Mouse (Mus musculus): ENCODE results near the gene Rhoq. TPM values are rescaled to one million over a fixed set of nuclear protein-coding genes. Genes with fewer than 3 reads are reported as not detected.

Gene Rhoq
- total and polyA plus RNA-seq, 2 experiments from 2014 or later: 5.9 to 51.7 TPM

DNA sequence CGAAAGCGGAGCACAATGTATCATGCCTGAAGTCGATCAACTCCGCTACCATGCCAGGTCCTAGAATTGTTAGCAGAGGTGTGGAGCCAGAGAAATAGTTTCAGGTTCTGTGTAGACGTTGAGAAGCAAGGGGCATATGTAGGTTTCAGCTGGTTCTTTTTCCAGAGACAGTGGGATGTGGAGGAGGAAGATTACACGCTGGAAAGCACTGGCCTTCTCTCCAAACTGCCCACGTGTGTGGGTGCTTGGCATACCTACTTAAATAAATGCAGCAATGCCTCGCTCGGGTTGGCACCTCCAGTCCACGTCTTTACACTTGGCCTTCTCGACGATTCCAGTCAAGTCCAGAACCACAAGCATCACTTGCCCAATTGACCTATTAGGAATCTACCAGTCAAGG, 4.2 kb downstream of the Rhoq start:
- DNase-seq (ENCODE audit: low spot score) (no peak), ATAC-seq (no peak)
- no peaks in the 10 kb centered on the region; the same call in 1 of the 2 replicates for H3K36me3 ChIP-seq (ENCODE audit: insufficient read depth, low read length)
- H3K4me3 ChIP-seq (ENCODE audit: low read length): no peak overlapping the region
- no peak overlapping the region for H3K9ac ChIP-seq (replicated peaks; ENCODE audit: low read length)
- WGBS: 86% methylated on average over 12 of the region's 12 CpGs
- no peak overlapping the region for H3K4me2 ChIP-seq (ENCODE audit: low read depth, low read length)
- H3K9me3 ChIP-seq (ENCODE audit: low read length): no peaks in the 10 kb centered on the region
- no peak for TF ChIP-seq CTCF (IDR thresholded peaks at IDR 0.05; ENCODE audit: low read depth)
- peaks cover 21% of the 10 kb centered on the region for H3K4me1 ChIP-seq (ENCODE audit: insufficient read depth, low read length)
- H3K27me3 ChIP-seq (ENCODE audit: insufficient read depth, low read length): no peaks in the 10 kb centered on the region
- H3K27ac ChIP-seq: no peak overlapping the region

GRCm38 (mm10) chr17:86967536-86968525, 4.9 kb downstream of the Rhoq start:
- Histone ChIP-seq H3K4me3 (ENCODE audit: low read length) (no peak overlapping the region), H3K27ac (peak overlapping the region; percentile 17; the same call in 1 of the 2 replicates), H3K4me1 (ENCODE audit: insufficient read depth, low read length) (peaks cover 20% of the 10 kb centered on the region), H3K9ac (replicated peaks; ENCODE audit: low read length) (no peak overlapping the region), H3K27me3 (ENCODE audit: insufficient read depth, low read length) (no peaks in the 10 kb centered on the region), H3K36me3 (ENCODE audit: insufficient read depth, low read length) (no peaks in the 10 kb centered on the region; the same call in 1 of the 2 replicates), H3K9me3 (ENCODE audit: low read length) (no peaks in the 10 kb centered on the region), H3K4me2 (ENCODE audit: low read depth, low read length) (no peak overlapping the region)
- DNase-seq (ENCODE audit: low spot score) (peak; percentile 80), ATAC-seq (no peak)
- 64% methylated on average over 10 of the region's 10 CpGs for WGBS
- TF ChIP-seq CTCF (IDR thresholded peaks at IDR 0.05; ENCODE audit: low read depth): no peak

- H3K27me3 ChIP-seq (ENCODE audit: insufficient read depth, low read length): no peaks in the 10 kb centered on the region
- no peaks in the 10 kb centered on the region; the same call in 1 of the 2 replicates for H3K36me3 ChIP-seq (ENCODE audit: insufficient read depth, low read length)
- no peak for TF ChIP-seq CTCF (IDR thresholded peaks at IDR 0.05; ENCODE audit: low read depth)
- DNase-seq (ENCODE audit: low spot score): no peak
- no peak overlapping the region for H3K4me2 ChIP-seq (ENCODE audit: low read depth, low read length)
- no peak overlapping the region for H3K9ac ChIP-seq (replicated peaks; ENCODE audit: low read length)
- H3K27ac ChIP-seq: no peak overlapping the region
- ATAC-seq: no peak
- no peak overlapping the region for H3K4me3 ChIP-seq (ENCODE audit: low read length)
- peaks cover 20% of the 10 kb centered on the region for H3K4me1 ChIP-seq (ENCODE audit: insufficient read depth, low read length)
- no peaks in the 10 kb centered on the region for H3K9me3 ChIP-seq (ENCODE audit: low read length)
- 92% methylated on average over 5 of the region's 5 CpGs for WGBS
Observed at GRCm38 (mm10) chr17:86968581-86968980, 5.7 kb downstream of the Rhoq start.

GRCm38 (mm10) chr17:86969582-86969981, 6.7 kb downstream of the Rhoq start:
- TF ChIP-seq CTCF (IDR thresholded peaks at IDR 0.05; ENCODE audit: low read depth): 0 out of 2 replicates have a peak, but pooled peaks have one; percentile 9
- peaks cover 13% of the 10 kb centered on the region for H3K4me1 ChIP-seq (ENCODE audit: insufficient read depth, low read length)
- H3K9ac ChIP-seq (replicated peaks; ENCODE audit: low read length): no peak overlapping the region
- 31% methylated on average over 5 of the region's 5 CpGs for WGBS
- no peak overlapping the region for H3K27ac ChIP-seq
- no peak for DNase-seq (ENCODE audit: low spot score)
- H3K4me3 ChIP-seq (ENCODE audit: low read length): no peak overlapping the region
- no peaks in the 10 kb centered on the region; the same call in 1 of the 2 replicates for H3K36me3 ChIP-seq (ENCODE audit: insufficient read depth, low read length)
- no peak overlapping the region for H3K4me2 ChIP-seq (ENCODE audit: low read depth, low read length)
- no peak for ATAC-seq
- H3K27me3 ChIP-seq (ENCODE audit: insufficient read depth, low read length): no peaks in the 10 kb centered on the region
- no peaks in the 10 kb centered on the region for H3K9me3 ChIP-seq (ENCODE audit: low read length)

DNA sequence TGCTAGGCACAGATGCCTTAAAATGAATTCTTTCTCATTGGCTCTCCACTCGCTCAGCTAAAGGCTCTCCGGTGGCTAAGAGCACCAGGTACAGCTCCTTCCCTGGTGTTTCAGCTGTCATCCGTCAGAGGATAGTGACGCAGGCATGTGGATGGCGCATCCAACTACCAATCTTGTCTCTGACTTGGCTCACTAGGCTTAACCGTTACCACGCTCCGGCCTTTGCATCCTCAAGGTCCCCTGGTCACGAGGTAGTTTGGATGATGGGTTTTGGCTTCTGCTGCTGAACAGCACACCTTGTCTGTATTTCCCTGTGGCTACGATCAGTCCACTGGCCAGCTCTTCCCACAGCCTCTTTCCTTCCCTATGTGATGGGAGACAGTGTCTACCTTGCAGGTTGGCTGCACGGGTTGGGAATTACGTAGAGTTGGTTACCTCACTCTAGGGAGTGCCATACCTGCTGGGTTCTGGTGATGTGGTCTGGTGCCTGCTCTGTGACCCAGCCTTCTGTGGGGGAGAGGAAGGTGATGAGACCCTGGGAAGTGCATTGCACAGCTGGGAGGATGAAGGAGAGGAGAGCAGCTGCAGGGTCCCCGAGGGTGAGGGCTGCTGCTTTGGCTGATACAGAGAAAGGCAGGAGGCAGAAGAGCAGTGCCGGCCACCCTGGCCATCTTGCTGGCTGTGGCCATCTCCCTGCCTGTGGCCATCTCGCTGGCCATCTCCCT, 7.3 kb downstream of the Rhoq start:
- H3K4me3 ChIP-seq (ENCODE audit: low read length): no peak overlapping the region
- H3K27me3 ChIP-seq (ENCODE audit: insufficient read depth, low read length): no peaks in the 10 kb centered on the region
- peak overlapping the region; percentile 49; the same call in 1 of the 2 replicates for H3K27ac ChIP-seq
- no peak for TF ChIP-seq CTCF (IDR thresholded peaks at IDR 0.05; ENCODE audit: low read depth)
- no peak for DNase-seq (ENCODE audit: low spot score)
- WGBS: 90% methylated on average over 15 of the region's 15 CpGs
- no peaks in the 10 kb centered on the region; the same call in 1 of the 2 replicates for H3K36me3 ChIP-seq (ENCODE audit: insufficient read depth, low read length)
- H3K4me2 ChIP-seq (ENCODE audit: low read depth, low read length): no peak overlapping the region
- H3K9ac ChIP-seq (replicated peaks; ENCODE audit: low read length): no peak overlapping the region
- ATAC-seq: no peak
- no peaks in the 10 kb centered on the region for H3K9me3 ChIP-seq (ENCODE audit: low read length)
- peaks cover 9% of the 10 kb centered on the region; the same call in 1 of the 2 replicates for H3K4me1 ChIP-seq (ENCODE audit: insufficient read depth, low read length)

DNA sequence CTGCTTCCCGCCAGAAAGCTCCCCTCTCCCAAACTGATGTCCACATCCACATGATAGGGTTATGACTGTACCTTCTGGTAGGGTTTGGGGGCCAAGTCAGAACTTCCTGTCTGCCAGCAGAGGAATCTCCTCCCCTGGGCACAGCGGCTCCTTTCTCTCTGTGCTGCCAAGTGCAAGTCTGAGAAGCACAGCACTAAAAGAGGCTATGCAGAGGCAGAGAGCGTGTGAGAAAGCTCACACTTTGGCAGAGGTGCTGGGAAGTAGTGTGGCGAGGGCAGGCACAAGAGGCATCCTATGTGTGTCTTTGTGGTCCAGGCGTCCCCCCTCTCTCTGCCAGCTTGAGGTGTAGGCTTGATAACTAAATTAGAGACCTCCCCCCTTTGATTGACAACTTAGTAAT, 8.2 kb downstream of the Rhoq start:
- no peak for TF ChIP-seq CTCF (IDR thresholded peaks at IDR 0.05; ENCODE audit: low read depth)
- peak overlapping the region; percentile 49; the same call in 1 of the 2 replicates for H3K27ac ChIP-seq

More for the DNA sequence above, 8.2 kb downstream of the Rhoq start:
- Histone ChIP-seq H3K27me3 (ENCODE audit: insufficient read depth, low read length) (no peaks in the 10 kb centered on the region), H3K4me2 (ENCODE audit: low read depth, low read length) (no peak overlapping the region), H3K4me3 (ENCODE audit: low read length) (no peak overlapping the region), H3K9me3 (ENCODE audit: low read length) (no peaks in the 10 kb centered on the region), H3K9ac (replicated peaks; ENCODE audit: low read length) (no peak overlapping the region), H3K4me1 (ENCODE audit: insufficient read depth, low read length) (peaks cover 7% of the 10 kb centered on the region; the same call in 1 of the 2 replicates), H3K36me3 (ENCODE audit: insufficient read depth, low read length) (no peaks in the 10 kb centered on the region; the same call in 1 of the 2 replicates)
- WGBS: 48% methylated on average over 5 of the region's 5 CpGs
- ATAC-seq (no peak), DNase-seq (ENCODE audit: low spot score) (no peak)

All from hindbrain, postnatal 0 days (tissue).